In the genomic region with DNA sequence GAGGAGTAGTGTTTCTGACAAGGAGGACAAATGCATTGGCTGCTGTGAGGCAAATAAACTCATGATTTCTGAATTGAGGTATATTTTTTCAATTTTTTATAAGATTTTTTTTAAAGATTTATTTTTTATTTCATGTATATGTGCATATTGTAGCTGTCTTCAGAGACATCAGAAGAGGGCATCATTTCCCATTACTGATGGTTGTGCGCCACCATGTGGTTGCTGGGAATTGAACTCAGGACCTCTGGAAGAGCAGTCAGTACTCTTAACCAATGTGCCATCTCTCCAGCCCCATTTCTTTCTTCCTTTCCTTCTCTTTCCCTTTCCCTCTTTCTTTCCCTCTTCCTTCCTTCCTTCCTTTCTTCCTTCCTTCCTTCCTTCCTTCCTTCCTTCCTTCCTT, we compare ENCODE assay signal across 9 mouse cellular contexts. TPM values are rescaled to one million over a fixed set of nuclear protein-coding genes. Genes with fewer than 3 reads are reported as not detected.
DNase-seq lines count a peak whose midpoint lies in the region; ATAC-seq and TF ChIP-seq lines count a peak whose summit lies in the region.
"Had no signal": no experiment of that assay in that cellular context is flagged by ENCODE, and none has a peak within 500 bp of the region (broad histone marks: within the 10 kb centered on the region; RNA-seq: fewer than 3 reads in every experiment).

No protein-coding gene starts in this region.

- no peak for TF ChIP-seq POLR2A in heart, adult 2 months (IDR thresholded peaks at IDR 0.05; ENCODE audit: insufficient read depth, low read depth, low read length)
- no peak for TF ChIP-seq POLR2A in small intestine, adult 2 months (IDR thresholded peaks at IDR 0.05; ENCODE audit: low read depth, low read length)

- DNase-seq in heart, adult 2 months, result peak; percentile 28 to 53
- DNase-seq in heart, postnatal 25 days (ENCODE audit: low spot score), result no peak
- peak; percentile 46 for DNase-seq in testis, postnatal 10 days (ENCODE audit: low spot score)
- no peak for DNase-seq in testis, postnatal 14 days (ENCODE audit: low spot score)
- peak; percentile 6 for DNase-seq in cerebellum, adult 11-12 months
- DNase-seq in kidney, adult 9 months, result peak; percentile 49

- intact Hi-C loops in heart, adult 2 months (cut with DNase I), result loop anchor here (1.0 to 5.0 kb wide), 2 partner anchors 129 to 241 kb away; no protein-coding TSS in a partner anchor
- intact Hi-C loops in heart, postnatal 25 days (cut with DNase I), result loop anchor here (1.0 kb wide), 1 partner anchor 129 kb away; no protein-coding TSS in a partner anchor

- no peak for ATAC-seq in megakaryocyte, adult 5-6 weeks (ENCODE audit: poor library complexity, severe bottlenecking)

- H3K36me3 ChIP-seq in heart, adult 2 months (ENCODE audit: control insufficient read depth, insufficient read depth, low read length), result no peaks in the 10 kb centered on the region
- no peaks in the 10 kb centered on the region for H3K36me3 ChIP-seq in small intestine, adult 2 months (ENCODE audit: control insufficient read depth, insufficient read depth, low read length)
- H3K36me3 ChIP-seq: neural tube, embryonic 12.5 days had no signal

- H3K9ac ChIP-seq in heart, adult 2 months (ENCODE audit: low read depth, low read length), result no peak overlapping the region
- H3K9ac ChIP-seq: neural tube, embryonic 12.5 days had no signal

- H3K79me2 ChIP-seq in heart, adult 2 months (replicated peaks; ENCODE audit: control insufficient read depth, insufficient read depth, low read length), result no peaks in the 10 kb centered on the region

- no peak overlapping the region for H3K4me3 ChIP-seq in heart, adult 2 months
- H3K4me3 ChIP-seq in small intestine, adult 2 months (ENCODE audit: low read depth, low read length), result no peak overlapping the region
- H3K4me3 ChIP-seq: neural tube, embryonic 12.5 days had no signal

- no peaks in the 10 kb centered on the region for H3K27me3 ChIP-seq in heart, adult 2 months (ENCODE audit: control insufficient read depth, insufficient read depth, low read length)
- H3K27me3 ChIP-seq in small intestine, adult 2 months (ENCODE audit: control insufficient read depth, insufficient read depth, low read length), result no peaks in the 10 kb centered on the region
- H3K27me3 ChIP-seq: neural tube, embryonic 12.5 days had no signal

- no peaks in the 10 kb centered on the region for H3K4me1 ChIP-seq in heart, adult 2 months (ENCODE audit: control insufficient read depth, insufficient read depth, low read length)
- H3K4me1 ChIP-seq in small intestine, adult 2 months (ENCODE audit: control insufficient read depth, insufficient read depth, insufficient read length, low read length), result no peaks in the 10 kb centered on the region
- H3K4me1 ChIP-seq: neural tube, embryonic 12.5 days had no signal

- TF ChIP-seq CTCF in heart, adult 2 months (IDR thresholded peaks at IDR 0.05), result peak; percentile 73
- 0 out of 2 replicates have a peak, but pooled peaks have one; percentile 15 for TF ChIP-seq CTCF in small intestine, adult 2 months (IDR thresholded peaks at IDR 0.05; ENCODE audit: extremely low read depth, insufficient read length, insufficient replicate concordance, low read depth, low read length)

- no peak overlapping the region for H3K27ac ChIP-seq in heart, adult 2 months
- H3K27ac ChIP-seq in small intestine, adult 2 months (ENCODE audit: insufficient read depth, low read depth, low read length), result no peak overlapping the region
- H3K27ac ChIP-seq: neural tube, embryonic 12.5 days had no signal

- 44% methylated on average over 1 of the region's 1 CpGs for WGBS in heart, adult 2 months
- WGBS in small intestine, adult 2 months, result 71% methylated on average over 1 of the region's 1 CpGs

- TF ChIP-seq EP300 in heart, adult 2 months (IDR thresholded peaks at IDR 0.05; ENCODE audit: insufficient read depth, low read depth, low read length), result no peak

RNA-seq across cellular contexts. Expression of a gene that starts 31.0 kb away (rescaled TPM):
- total RNA-seq in heart, adult 2 months (2021), result under 1 TPM; 0.18 to 0.39 TPM
- not detected in 2 replicates for polyA plus RNA-seq in heart, adult 2 months (2012; rRNA removed)
- total RNA-seq in heart, postnatal 25 days (2021), result under 1 TPM; 0.31 to 0.59 TPM
- not detected in 2 replicates for polyA plus RNA-seq in small intestine, adult 2 months (2012; rRNA removed)
- 7.2 and 7.9 TPM in 2 replicates for total RNA-seq in megakaryocyte, adult 5-6 weeks (2015)
- total RNA-seq in megakaryocyte, adult 5-6 weeks (2017), result 11.7 and 13.0 TPM in 2 replicates

RNA-seq across cellular contexts. Expression of a gene that starts 31.3 kb away (rescaled TPM):
- 10 to 100 TPM; 28.6 to 29.8 TPM for total RNA-seq in heart, adult 2 months (2021)
- 20.2 and 32.4 TPM in 2 replicates for polyA plus RNA-seq in heart, adult 2 months (2012; rRNA removed)
- 10 to 100 TPM; 25.4 to 26.0 TPM for total RNA-seq in heart, postnatal 25 days (2021)
- polyA plus RNA-seq in small intestine, adult 2 months (2012; rRNA removed), result 31.5 and 33.9 TPM in 2 replicates
- total RNA-seq in megakaryocyte, adult 5-6 weeks (2015), result 80.3 and 94.6 TPM in 2 replicates
- total RNA-seq in megakaryocyte, adult 5-6 weeks (2017), result 85.4 and 86.1 TPM in 2 replicates

Comparison
In these comparisons a context has a peak if more than half of its experiments do, and no peak if none do; other contexts are left out.
1. DNase-seq: peak in heart, adult 2 months (2 of 2), testis, postnatal 10 days (single experiment), cerebellum, adult 11-12 months (single experiment) and kidney, adult 9 months (single experiment); none in heart, postnatal 25 days (single experiment) and testis, postnatal 14 days (single experiment).
2. RNA of a gene that starts 31.0 kb away (total RNA-seq): 7.2 to 13.0 TPM in megakaryocyte, adult 5-6 weeks; 0.31 to 0.59 TPM in heart, postnatal 25 days and 0.18 to 0.39 TPM in heart, adult 2 months; every median in the first group is over 4 times any median in the second.